Mouse (Mus musculus): ENCODE measurements around the gene Carhsp1. TPM values are rescaled to one million over a fixed set of nuclear protein-coding genes. Genes with fewer than 3 reads are reported as not detected.

The Carhsp1 gene
- polyA plus RNA-seq, 1 experiment from 2014 or later = 117 TPM

- H3K9me3 ChIP-seq = no peaks in the 10 kb centered on the region
- peak overlapping the region; percentile 78 for H3K4me3 ChIP-seq
- H3K27me3 ChIP-seq = no peaks in the 10 kb centered on the region
- peak overlapping the region; percentile 72 for H3K9ac ChIP-seq
- peak overlapping the region; percentile 86 for H3K4me2 ChIP-seq (replicated peaks)
- H3K36me3 ChIP-seq = peaks cover 20% of the 10 kb centered on the region
- WGBS = 1% methylated on average over 13 of the region's 13 CpGs
- peak overlapping the region; percentile 84 for H3K27ac ChIP-seq
- peaks cover 15% of the 10 kb centered on the region for H3K4me1 ChIP-seq
- ATAC-seq (ENCODE audit: insufficient number of reproducible peaks, insufficient read depth, low FRiP score, low TSS enrichment) = peak; percentile 41
These were observed 35.1 kb downstream of the Carhsp1 start for GRCm38 (mm10) chr16:8636867-8637216.

- peaks cover 7% of the 10 kb centered on the region for H3K4me1 ChIP-seq
- no peak overlapping the region for H3K27ac ChIP-seq
- H3K36me3 ChIP-seq = peaks cover 31% of the 10 kb centered on the region
- no peak for ATAC-seq (ENCODE audit: insufficient number of reproducible peaks, insufficient read depth, low FRiP score, low TSS enrichment)
- no peak overlapping the region for H3K4me3 ChIP-seq
- 79% methylated on average over 5 of the region's 5 CpGs for WGBS
- H3K4me2 ChIP-seq (replicated peaks) = no peak overlapping the region
- H3K9me3 ChIP-seq = no peaks in the 10 kb centered on the region
- H3K9ac ChIP-seq = no peak overlapping the region
- H3K27me3 ChIP-seq = no peaks in the 10 kb centered on the region
These were observed 40.5 kb downstream of the Carhsp1 start for GRCm38 (mm10) chr16:8631428-8631827.

GRCm38 (mm10) chr16:8630419-8630818 lies 41.5 kb downstream of the Carhsp1 start:
- Histone ChIP-seq H3K27me3 (no peaks in the 10 kb centered on the region), H3K9ac (no peak overlapping the region), H3K36me3 (peaks cover 26% of the 10 kb centered on the region), H3K4me2 (replicated peaks) (no peak overlapping the region), H3K27ac (no peak overlapping the region), H3K9me3 (no peaks in the 10 kb centered on the region), H3K4me3 (no peak overlapping the region), H3K4me1 (no peaks in the 10 kb centered on the region)
- ATAC-seq (ENCODE audit: insufficient number of reproducible peaks, insufficient read depth, low FRiP score, low TSS enrichment) = no peak
- WGBS = 83% methylated on average over 2 of the region's 2 CpGs

- Histone ChIP-seq H3K27me3 (no peaks in the 10 kb centered on the region; the same call in 1 of the 2 replicates), H3K27ac (no peak overlapping the region), H3K4me2 (replicated peaks) (no peak overlapping the region), H3K36me3 (peaks cover 8% of the 10 kb centered on the region; the same call in 1 of the 2 replicates), H3K4me3 (no peak overlapping the region), H3K9ac (no peak overlapping the region), H3K9me3 (no peaks in the 10 kb centered on the region), H3K4me1 (no peaks in the 10 kb centered on the region)
- WGBS = 77% methylated on average over 16 of the region's 16 CpGs
- ATAC-seq (ENCODE audit: insufficient number of reproducible peaks, insufficient read depth, low FRiP score, low TSS enrichment) = no peak
These were observed 51.4 kb downstream of the Carhsp1 start for GRCm38 (mm10) chr16:8620315-8621115.

- Histone ChIP-seq H3K4me1 (no peaks in the 10 kb centered on the region), H3K4me2 (replicated peaks) (no peak overlapping the region), H3K9me3 (no peaks in the 10 kb centered on the region), H3K27ac (no peak overlapping the region), H3K4me3 (no peak overlapping the region), H3K27me3 (no peaks in the 10 kb centered on the region; the same call in 1 of the 2 replicates), H3K36me3 (peaks cover 8% of the 10 kb centered on the region; the same call in 1 of the 2 replicates), H3K9ac (no peak overlapping the region)
- WGBS = 59% methylated on average over 10 of the region's 10 CpGs
- no peak for ATAC-seq (ENCODE audit: insufficient number of reproducible peaks, insufficient read depth, low FRiP score, low TSS enrichment)
These were observed 52.2 kb downstream of the Carhsp1 start for GRCm38 (mm10) chr16:8619659-8620314.

- ATAC-seq (ENCODE audit: insufficient number of reproducible peaks, insufficient read depth, low FRiP score, low TSS enrichment) = no peak
- Histone ChIP-seq H3K4me2 (replicated peaks) (no peak overlapping the region), H3K9ac (no peak overlapping the region), H3K27ac (no peak overlapping the region), H3K4me1 (no peaks in the 10 kb centered on the region), H3K27me3 (no peaks in the 10 kb centered on the region; the same call in 1 of the 2 replicates), H3K36me3 (peaks cover 16% of the 10 kb centered on the region; the same call in 1 of the 2 replicates), H3K4me3 (no peak overlapping the region), H3K9me3 (no peaks in the 10 kb centered on the region)
- 84% methylated on average over 3 of the region's 3 CpGs for WGBS
These were observed 58.5 kb downstream of the Carhsp1 start for GRCm38 (mm10) chr16:8613447-8613846.

GRCm38 (mm10) chr16:8613039-8613438 lies 58.9 kb downstream of the Carhsp1 start:
- ATAC-seq (ENCODE audit: insufficient number of reproducible peaks, insufficient read depth, low FRiP score, low TSS enrichment) = no peak
- no peak overlapping the region for H3K4me2 ChIP-seq (replicated peaks)
- no peaks in the 10 kb centered on the region for H3K4me1 ChIP-seq
- H3K4me3 ChIP-seq = no peak overlapping the region
- H3K9me3 ChIP-seq = no peaks in the 10 kb centered on the region
- no peaks in the 10 kb centered on the region for H3K27me3 ChIP-seq
- 86% methylated on average over 4 of the region's 4 CpGs for WGBS
- no peak overlapping the region for H3K9ac ChIP-seq
- no peak overlapping the region for H3K27ac ChIP-seq
- peaks cover 15% of the 10 kb centered on the region; the same call in 1 of the 2 replicates for H3K36me3 ChIP-seq

- no peak for ATAC-seq (ENCODE audit: insufficient number of reproducible peaks, insufficient read depth, low FRiP score, low TSS enrichment)
- no peak overlapping the region for H3K4me2 ChIP-seq (replicated peaks)
- 84% methylated on average over 8 of the region's 8 CpGs for WGBS
- no peak overlapping the region for H3K27ac ChIP-seq
- no peaks in the 10 kb centered on the region for H3K4me1 ChIP-seq
- no peak overlapping the region for H3K9ac ChIP-seq
- H3K9me3 ChIP-seq = no peaks in the 10 kb centered on the region
- H3K27me3 ChIP-seq = no peaks in the 10 kb centered on the region
- H3K36me3 ChIP-seq = peaks cover 15% of the 10 kb centered on the region; the same call in 1 of the 2 replicates
- H3K4me3 ChIP-seq = no peak overlapping the region
These were observed 59.5 kb downstream of the Carhsp1 start for GRCm38 (mm10) chr16:8612214-8613005.

GRCm38 (mm10) chr16:8610397-8610796 lies 61.6 kb downstream of the Carhsp1 start:
- H3K9me3 ChIP-seq = no peaks in the 10 kb centered on the region
- H3K27ac ChIP-seq = no peak overlapping the region
- WGBS = 51% methylated on average over 3 of the region's 3 CpGs
- no peak overlapping the region for H3K9ac ChIP-seq
- peaks cover 15% of the 10 kb centered on the region; the same call in 1 of the 2 replicates for H3K36me3 ChIP-seq
- no peak overlapping the region for H3K4me2 ChIP-seq (replicated peaks)
- ATAC-seq (ENCODE audit: insufficient number of reproducible peaks, insufficient read depth, low FRiP score, low TSS enrichment) = no peak
- no peak overlapping the region for H3K4me3 ChIP-seq
- H3K4me1 ChIP-seq = no peaks in the 10 kb centered on the region
- no peaks in the 10 kb centered on the region for H3K27me3 ChIP-seq

Measured in embryonic facial prominence, embryonic 12.5 days (tissue).